Mouse (Mus musculus): ENCODE measurements around the gene Slc2a6. TPM values are rescaled to one million over a fixed set of nuclear protein-coding genes. Genes with fewer than 3 reads are reported as not detected.

Gene Slc2a6
- polyA plus RNA-seq, 1 experiment: 0.55 TPM

- Histone ChIP-seq H3ac (ENCODE audit: control insufficient read depth, insufficient read length, low read depth) (no peak overlapping the region), H3K36me3 (ENCODE audit: control insufficient read depth, insufficient read depth) (no peaks in the 10 kb centered on the region), H3K79me3 (ENCODE audit: low read depth) (no peaks in the 10 kb centered on the region), H3K4me3 (ENCODE audit: insufficient read depth, poor library complexity, severe bottlenecking) (no peak overlapping the region), H3K27me3 (ENCODE audit: control insufficient read depth, insufficient read depth, insufficient read length) (peaks cover 5% of the 10 kb centered on the region), H3K79me2 (ENCODE audit: control insufficient read depth, insufficient read depth) (no peaks in the 10 kb centered on the region)
- TF ChIP-seq CEBPB (IDR thresholded peaks at IDR 0.05; ENCODE audit: low read depth): no peak
- no peak for TF ChIP-seq MYOG (IDR thresholded peaks at IDR 0.05; ENCODE audit: control insufficient read depth, extremely low read depth, insufficient read length)
- TF ChIP-seq USF1 (IDR thresholded peaks at IDR 0.05; ENCODE audit: low read depth): no peak
- no peak for TF ChIP-seq CTCF (IDR thresholded peaks at IDR 0.05; ENCODE audit: control insufficient read depth, insufficient read depth, insufficient read length)
- no peak for TF ChIP-seq FOSL1 (IDR thresholded peaks at IDR 0.05; ENCODE audit: insufficient read depth, low read length, poor library complexity, severe bottlenecking)
Measured at GRCm38 (mm10) chr2:27032361-27032760, 4.6 kb upstream of the Slc2a6 start.

DNA sequence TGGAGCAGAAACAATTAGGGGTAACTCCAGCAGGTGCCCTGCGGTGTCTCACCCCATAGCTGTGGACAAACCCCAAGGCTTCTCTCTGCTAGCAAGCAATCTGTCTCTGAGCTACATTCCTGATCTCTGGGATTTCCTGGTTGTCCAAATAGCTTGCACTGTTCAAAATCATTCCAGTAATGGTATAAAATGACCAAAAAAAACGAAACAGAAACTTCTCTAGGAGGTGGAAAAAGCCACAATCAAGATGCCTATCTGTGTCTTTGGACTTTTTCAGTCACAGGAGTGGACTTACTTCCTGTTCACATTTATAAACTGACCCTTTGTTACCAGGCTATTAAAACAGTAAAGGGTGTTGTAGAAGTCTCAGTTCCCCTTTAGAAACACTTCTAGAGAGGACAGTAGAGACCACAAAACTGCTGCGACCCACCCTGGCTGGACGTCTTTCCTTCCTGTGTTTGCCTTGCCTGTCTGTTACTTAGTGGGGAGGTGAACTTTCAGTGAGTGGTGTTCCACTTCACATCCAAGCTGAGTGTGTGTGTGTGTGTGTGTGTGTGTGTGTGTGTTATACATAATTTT is 728 bp upstream of the Slc2a6 start:
- Histone ChIP-seq H3K79me2 (ENCODE audit: control insufficient read depth, insufficient read depth) (no peaks in the 10 kb centered on the region), H3K36me3 (ENCODE audit: control insufficient read depth, insufficient read depth) (no peaks in the 10 kb centered on the region), H3K79me3 (ENCODE audit: low read depth) (no peaks in the 10 kb centered on the region), H3ac (ENCODE audit: control insufficient read depth, insufficient read length, low read depth) (no peak overlapping the region), H3K4me3 (ENCODE audit: insufficient read depth, poor library complexity, severe bottlenecking) (no peak overlapping the region), H3K27me3 (ENCODE audit: control insufficient read depth, insufficient read depth, insufficient read length) (peaks cover 14% of the 10 kb centered on the region)
- TF ChIP-seq USF1 (IDR thresholded peaks at IDR 0.05; ENCODE audit: low read depth) (no peak), FOSL1 (IDR thresholded peaks at IDR 0.05; ENCODE audit: insufficient read depth, low read length, poor library complexity, severe bottlenecking) (no peak), CTCF (IDR thresholded peaks at IDR 0.05; ENCODE audit: control insufficient read depth, insufficient read depth, insufficient read length) (no peak), MAX (IDR thresholded peaks at IDR 0.05) (no peak), MYOD1 (IDR thresholded peaks at IDR 0.05; ENCODE audit: control insufficient read depth, insufficient read length, low read depth) (no peak), CEBPB (IDR thresholded peaks at IDR 0.05; ENCODE audit: low read depth) (no peak), MYOG (IDR thresholded peaks at IDR 0.05; ENCODE audit: control insufficient read depth, extremely low read depth, insufficient read length) (no peak)

GRCm38 (mm10) chr2:27026857-27027617 is 761 bp downstream of the Slc2a6 start:
- Histone ChIP-seq H3K79me3 (ENCODE audit: low read depth) (no peaks in the 10 kb centered on the region), H3K36me3 (ENCODE audit: control insufficient read depth, insufficient read depth) (no peaks in the 10 kb centered on the region), H3K4me3 (ENCODE audit: insufficient read depth, poor library complexity, severe bottlenecking) (no peak overlapping the region)

DNA sequence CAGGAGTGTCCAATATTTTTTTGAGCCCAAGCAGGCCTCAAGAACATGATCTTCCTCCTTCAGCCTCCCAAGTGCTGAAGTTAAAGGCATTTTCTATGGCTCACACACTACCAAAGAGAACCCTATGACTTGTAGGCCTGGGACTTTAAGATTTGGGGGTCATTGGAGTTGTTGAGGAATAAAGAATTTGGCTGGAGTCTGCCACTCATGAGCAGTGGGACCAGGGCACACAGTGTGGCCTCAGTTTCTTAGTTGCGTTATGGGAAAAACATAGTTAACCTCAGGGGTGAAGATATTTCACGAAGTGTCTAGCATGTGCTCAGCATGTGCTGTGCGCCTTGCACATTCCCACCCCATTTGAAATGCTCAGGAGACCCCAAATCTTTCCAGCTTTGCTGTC is 1.5 kb downstream of the Slc2a6 start:
- H3K36me3 ChIP-seq (ENCODE audit: control insufficient read depth, insufficient read depth): no peaks in the 10 kb centered on the region
- H3K4me3 ChIP-seq (ENCODE audit: insufficient read depth, poor library complexity, severe bottlenecking): no peak overlapping the region
- peaks cover 14% of the 10 kb centered on the region for H3K27me3 ChIP-seq (ENCODE audit: control insufficient read depth, insufficient read depth, insufficient read length)
- no peak overlapping the region for H3ac ChIP-seq (ENCODE audit: control insufficient read depth, insufficient read length, low read depth)
- H3K79me2 ChIP-seq (ENCODE audit: control insufficient read depth, insufficient read depth): no peaks in the 10 kb centered on the region
- H3K79me3 ChIP-seq (ENCODE audit: low read depth): no peaks in the 10 kb centered on the region
- TF ChIP-seq CTCF (IDR thresholded peaks at IDR 0.05; ENCODE audit: control insufficient read depth, insufficient read depth, insufficient read length) (no peak), FOSL1 (IDR thresholded peaks at IDR 0.05; ENCODE audit: insufficient read depth, low read length, poor library complexity, severe bottlenecking) (no peak), USF1 (IDR thresholded peaks at IDR 0.05; ENCODE audit: low read depth) (no peak), MYOG (IDR thresholded peaks at IDR 0.05; ENCODE audit: control insufficient read depth, extremely low read depth, insufficient read length) (no peak), CEBPB (IDR thresholded peaks at IDR 0.05; ENCODE audit: low read depth) (no peak), MYOD1 (IDR thresholded peaks at IDR 0.05; ENCODE audit: control insufficient read depth, insufficient read length, low read depth) (no peak)

More at GRCm38 (mm10) chr2:27026857-27027617, 761 bp downstream of the Slc2a6 start:
- TF ChIP-seq USF1 (IDR thresholded peaks at IDR 0.05; ENCODE audit: low read depth) (no peak), FOSL1 (IDR thresholded peaks at IDR 0.05; ENCODE audit: insufficient read depth, low read length, poor library complexity, severe bottlenecking) (no peak), MYOG (IDR thresholded peaks at IDR 0.05; ENCODE audit: control insufficient read depth, extremely low read depth, insufficient read length) (no peak), MAX (IDR thresholded peaks at IDR 0.05) (no peak), MYOD1 (IDR thresholded peaks at IDR 0.05; ENCODE audit: control insufficient read depth, insufficient read length, low read depth) (no peak), CEBPB (IDR thresholded peaks at IDR 0.05; ENCODE audit: low read depth) (no peak), CTCF (IDR thresholded peaks at IDR 0.05; ENCODE audit: control insufficient read depth, insufficient read depth, insufficient read length) (no peak)
- Histone ChIP-seq H3K27me3 (ENCODE audit: control insufficient read depth, insufficient read depth, insufficient read length) (peaks cover 14% of the 10 kb centered on the region), H3K79me2 (ENCODE audit: control insufficient read depth, insufficient read depth) (no peaks in the 10 kb centered on the region), H3ac (ENCODE audit: control insufficient read depth, insufficient read length, low read depth) (no peak overlapping the region)

- H3K4me3 ChIP-seq (ENCODE audit: insufficient read depth, poor library complexity, severe bottlenecking): no peak overlapping the region
Measured at GRCm38 (mm10) chr2:27025545-27025944, 2.3 kb downstream of the Slc2a6 start.

More at GRCm38 (mm10) chr2:27025545-27025944, 2.3 kb downstream of the Slc2a6 start:
- no peaks in the 10 kb centered on the region for H3K36me3 ChIP-seq (ENCODE audit: control insufficient read depth, insufficient read depth)
- no peaks in the 10 kb centered on the region for H3K79me2 ChIP-seq (ENCODE audit: control insufficient read depth, insufficient read depth)
- no peak overlapping the region for H3ac ChIP-seq (ENCODE audit: control insufficient read depth, insufficient read length, low read depth)
- peaks cover 13% of the 10 kb centered on the region for H3K27me3 ChIP-seq (ENCODE audit: control insufficient read depth, insufficient read depth, insufficient read length)
- H3K79me3 ChIP-seq (ENCODE audit: low read depth): no peaks in the 10 kb centered on the region
- TF ChIP-seq CEBPB (IDR thresholded peaks at IDR 0.05; ENCODE audit: low read depth) (no peak), MYOG (IDR thresholded peaks at IDR 0.05; ENCODE audit: control insufficient read depth, extremely low read depth, insufficient read length) (no peak), MYOD1 (IDR thresholded peaks at IDR 0.05; ENCODE audit: control insufficient read depth, insufficient read length, low read depth) (no peak)
